Mouse (Mus musculus): ENCODE measurements around the gene Gm28897. TPM values are rescaled to one million over a fixed set of nuclear protein-coding genes. Genes with fewer than 3 reads are reported as not detected.

The Gm28897 gene
- not detected for polyA plus RNA-seq (2017; shearing (Covaris generic))

GRCm38 (mm10) chrY:80926695-80927094 is at the start of gene Gm28897:
Gene Gm28897, plus strand, starts transcription at chrY:80926995.

Data from activated CD4-positive, CD25-positive, alpha-beta regulatory T cell, adult 9 weeks (primary cell).